Mouse (Mus musculus): ENCODE measurements around the gene H2afx. TPM values are rescaled to one million over a fixed set of nuclear protein-coding genes. Genes with fewer than 3 reads are reported as not detected.
A peak's percentile ranks its signal among the peaks of the same experiment; 100 is the strongest.
"Not testable (repeated sequence)": the region's sequence is repeated elsewhere in the genome, so short reads cannot be mapped to it uniquely, and the experiment has no call there.

H2afx gene
- polyA plus RNA-seq, 1 experiment, result not detected

- Histone ChIP-seq H3K4me1 (ENCODE audit: control insufficient read depth, insufficient read depth, low read length) (no peaks in the 10 kb centered on the region), H3K4me3 (ENCODE audit: insufficient read depth, low read depth, low read length) (no peak overlapping the region), H3K27ac (ENCODE audit: insufficient read depth, low read depth, low read length) (no peak overlapping the region)
- no peak for TF ChIP-seq CTCF (IDR thresholded peaks at IDR 0.05; ENCODE audit: insufficient read depth, low read depth, low read length)
- TF ChIP-seq POLR2A (IDR thresholded peaks at IDR 0.05; ENCODE audit: insufficient read depth, low read depth, low read length), result no peak
- 65% methylated on average over 3 of the region's 3 CpGs for WGBS
Measured at GRCm38 (mm10) chr9:44364480-44364879, 30.0 kb downstream of the H2afx start.

DNA sequence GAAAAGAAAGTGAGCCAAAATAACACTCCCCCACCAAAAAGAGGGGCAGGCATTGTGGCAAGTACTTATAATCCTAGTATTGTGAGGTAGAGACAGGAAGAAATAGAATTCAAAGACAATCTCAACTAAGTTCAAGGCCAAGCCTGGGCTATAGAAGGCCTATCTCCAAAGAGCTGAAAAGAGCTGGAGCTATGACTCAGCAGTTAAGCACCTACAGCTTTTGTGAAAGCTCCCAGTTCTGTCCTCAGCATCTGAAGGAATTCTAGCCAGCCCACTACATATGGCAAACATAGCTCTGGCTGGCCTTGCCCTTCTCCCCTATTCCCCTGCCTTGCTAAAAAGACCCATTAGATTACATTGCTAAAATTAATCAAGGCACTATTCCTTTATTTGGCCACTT, 38.9 kb downstream of the H2afx start:
- Histone ChIP-seq H3K4me3 (ENCODE audit: insufficient read depth, low read depth, low read length) (no peak overlapping the region), H3K4me1 (ENCODE audit: control insufficient read depth, insufficient read depth, low read length) (no peaks in the 10 kb centered on the region), H3K27ac (ENCODE audit: insufficient read depth, low read depth, low read length) (no peak overlapping the region)
- no peak for TF ChIP-seq POLR2A (IDR thresholded peaks at IDR 0.05; ENCODE audit: insufficient read depth, low read depth, low read length)
- no peak for TF ChIP-seq CTCF (IDR thresholded peaks at IDR 0.05; ENCODE audit: insufficient read depth, low read depth, low read length)

DNA sequence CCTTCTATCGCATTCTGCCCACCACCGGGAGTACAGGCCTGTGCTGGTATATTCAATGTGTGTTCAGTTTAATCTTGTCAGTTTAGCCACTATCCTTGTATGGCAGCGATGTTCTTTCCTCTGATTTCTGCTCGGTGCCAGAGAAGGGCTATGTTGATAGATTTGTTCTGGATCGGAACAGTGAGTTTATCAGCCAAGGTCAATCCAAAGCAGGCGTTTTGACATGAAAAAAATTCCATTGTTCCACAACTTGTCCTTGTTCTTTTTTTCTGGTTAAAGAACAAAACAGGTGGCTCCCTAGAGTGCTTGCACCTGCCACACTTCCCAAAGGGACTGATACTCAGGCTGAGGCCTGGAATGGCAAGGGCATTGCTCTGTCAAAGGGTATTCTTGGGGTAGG, 41.6 kb downstream of the H2afx start:
- 88% methylated on average over 6 of the region's 6 CpGs for WGBS

DNA sequence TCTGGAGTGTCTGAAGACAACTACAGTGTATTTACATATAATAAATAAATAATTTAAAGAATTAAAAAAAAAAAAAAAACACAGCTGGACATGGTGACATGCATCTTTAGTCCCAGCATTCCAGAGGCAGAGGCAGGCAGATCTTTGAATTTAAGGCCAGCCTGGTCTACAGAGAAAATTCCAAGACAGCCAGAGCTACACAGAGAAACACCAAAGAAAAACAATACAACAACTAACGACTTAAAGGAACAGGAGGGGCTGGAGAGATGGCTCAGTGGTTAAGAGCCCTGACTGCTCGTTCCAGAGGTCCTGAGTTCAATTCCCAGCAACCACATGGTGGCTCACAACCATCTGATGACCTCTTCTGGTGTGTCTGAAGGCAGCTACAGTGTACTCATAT, 42.8 kb downstream of the H2afx start:
- H3K4me3 ChIP-seq (ENCODE audit: insufficient read depth, low read depth, low read length); H3K27ac ChIP-seq (ENCODE audit: insufficient read depth, low read depth, low read length): not testable (repeated sequence)
- peaks cover 15% of the 10 kb centered on the region for H3K4me1 ChIP-seq (ENCODE audit: control insufficient read depth, insufficient read depth, low read length)
- 77% methylated on average over 2 of the region's 2 CpGs for WGBS

More for the DNA sequence above, 41.6 kb downstream of the H2afx start:
- no peak for TF ChIP-seq POLR2A (IDR thresholded peaks at IDR 0.05; ENCODE audit: insufficient read depth, low read depth, low read length)
- TF ChIP-seq CTCF (IDR thresholded peaks at IDR 0.05; ENCODE audit: insufficient read depth, low read depth, low read length), result no peak
- H3K27ac ChIP-seq (ENCODE audit: insufficient read depth, low read depth, low read length), result no peak overlapping the region
- no peak overlapping the region for H3K4me3 ChIP-seq (ENCODE audit: insufficient read depth, low read depth, low read length)
- H3K4me1 ChIP-seq (ENCODE audit: control insufficient read depth, insufficient read depth, low read length), result peaks cover 10% of the 10 kb centered on the region

- TF ChIP-seq CTCF (IDR thresholded peaks at IDR 0.05; ENCODE audit: insufficient read depth, low read depth, low read length), result no peak
- 87% methylated on average over 5 of the region's 5 CpGs for WGBS
- Histone ChIP-seq H3K4me1 (ENCODE audit: control insufficient read depth, insufficient read depth, low read length) (peaks cover 15% of the 10 kb centered on the region), H3K27ac (ENCODE audit: insufficient read depth, low read depth, low read length) (no peak overlapping the region), H3K4me3 (ENCODE audit: insufficient read depth, low read depth, low read length) (no peak overlapping the region)
Measured at GRCm38 (mm10) chr9:44378153-44378730, 43.7 kb downstream of the H2afx start.

DNA sequence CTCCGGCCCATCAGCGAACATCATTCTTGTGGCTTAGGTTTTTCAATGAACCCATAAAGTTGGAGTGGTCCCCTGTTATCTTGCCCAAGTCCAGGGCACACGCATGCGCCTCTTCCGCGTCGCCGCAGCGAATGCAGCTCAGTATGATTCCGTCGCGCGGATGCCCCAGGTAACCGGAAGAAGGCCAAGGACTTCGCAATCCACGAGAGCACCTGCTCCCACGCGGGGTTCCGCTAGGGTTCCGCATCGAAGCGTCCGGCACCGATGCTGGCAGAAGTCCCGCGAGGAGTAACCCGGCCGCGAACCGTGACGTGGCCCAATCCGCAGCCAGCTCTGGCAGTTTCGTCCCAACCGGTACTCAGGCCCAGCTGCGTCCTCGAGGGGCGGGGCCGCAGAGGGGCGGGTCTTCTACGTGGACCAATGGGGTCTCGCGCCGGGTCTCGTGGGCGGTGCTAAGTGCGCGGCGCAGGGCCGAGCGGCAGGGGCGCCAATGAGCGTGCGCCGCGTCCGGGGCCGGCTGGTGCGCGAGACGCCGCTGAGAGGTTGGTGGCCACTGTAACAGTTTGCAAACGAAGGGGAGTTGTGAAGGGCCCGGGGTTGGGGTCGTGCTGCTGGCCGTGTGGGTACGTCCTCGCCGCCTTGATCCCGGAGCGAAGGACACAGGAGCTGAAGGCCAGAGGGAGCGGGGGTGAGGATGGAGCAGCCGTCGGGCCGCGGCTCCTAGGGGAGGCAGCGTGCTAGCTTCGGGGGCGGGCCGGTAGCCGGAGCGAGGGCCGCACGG, 44.8 kb downstream of the H2afx start, which contains the start of gene Hyou1:
Hyou1 (plus strand) TSS at position 437 of the 781 bp plus-strand sequence.
- Histone ChIP-seq H3K27ac (ENCODE audit: insufficient read depth, low read depth, low read length) (peak within 1 kb of the TSS; percentile 44), H3K4me3 (ENCODE audit: insufficient read depth, low read depth, low read length) (peak within 1 kb of the TSS; percentile 86), H3K4me1 (ENCODE audit: control insufficient read depth, insufficient read depth, low read length) (peaks cover 15% of the 10 kb centered on the region)
- WGBS, result under 1% methylated on average over 83 of the region's 83 CpGs
- TF ChIP-seq POLR2A (IDR thresholded peaks at IDR 0.05; ENCODE audit: insufficient read depth, low read depth, low read length), result peak; percentile 75
- 0 out of 2 replicates have a peak, but pooled peaks have one; percentile 5 for TF ChIP-seq CTCF (IDR thresholded peaks at IDR 0.05; ENCODE audit: insufficient read depth, low read depth, low read length)

GRCm38 (mm10) chr9:44379862-44380261, 45.4 kb downstream of the H2afx start:
- H3K4me3 ChIP-seq (ENCODE audit: insufficient read depth, low read depth, low read length), result peak overlapping the region; percentile 86
- 5% methylated on average over 15 of the region's 15 CpGs for WGBS
- TF ChIP-seq POLR2A (IDR thresholded peaks at IDR 0.05; ENCODE audit: insufficient read depth, low read depth, low read length) (no peak), CTCF (IDR thresholded peaks at IDR 0.05; ENCODE audit: insufficient read depth, low read depth, low read length) (no peak)

GRCm38 (mm10) chr9:44384596-44384995, 50.1 kb downstream of the H2afx start:
- Histone ChIP-seq H3K27ac (ENCODE audit: insufficient read depth, low read depth, low read length) (no peak overlapping the region), H3K4me3 (ENCODE audit: insufficient read depth, low read depth, low read length) (no peak overlapping the region), H3K4me1 (ENCODE audit: control insufficient read depth, insufficient read depth, low read length) (peaks cover 15% of the 10 kb centered on the region)
- TF ChIP-seq POLR2A (IDR thresholded peaks at IDR 0.05; ENCODE audit: insufficient read depth, low read depth, low read length) (no peak), CTCF (IDR thresholded peaks at IDR 0.05; ENCODE audit: insufficient read depth, low read depth, low read length) (no peak)
- WGBS, result 92% methylated on average over 13 of the region's 13 CpGs

More at GRCm38 (mm10) chr9:44379862-44380261, 45.4 kb downstream of the H2afx start:
- peaks cover 15% of the 10 kb centered on the region for H3K4me1 ChIP-seq (ENCODE audit: control insufficient read depth, insufficient read depth, low read length)
- H3K27ac ChIP-seq (ENCODE audit: insufficient read depth, low read depth, low read length), result no peak overlapping the region

Other genes starting within 250 kb of the H2afx start
- gene Mfrp, start 233.0 kb upstream of the H2afx start, polyA plus RNA-seq (2012; ENCODE audit: insufficient read depth, insufficient read length, low replicate concordance, missing spikeins), result not detected in 2 replicates
- not detected in 2 replicates for gene C1qtnf5, start 227.4 kb upstream of the H2afx start, polyA plus RNA-seq (2012; ENCODE audit: insufficient read depth, insufficient read length, low replicate concordance, missing spikeins)
- not detected in 2 replicates for gene Gm49380, start 221.2 kb upstream of the H2afx start, polyA plus RNA-seq (2012; ENCODE audit: insufficient read depth, insufficient read length, low replicate concordance, missing spikeins)
- gene Rnf26, start 221.2 kb upstream of the H2afx start, polyA plus RNA-seq (2012; ENCODE audit: insufficient read depth, insufficient read length, low replicate concordance, missing spikeins), result 257 TPM in 1 of 2 replicates, not detected in the other
- not detected in 2 replicates for gene Mcam, start 200.2 kb upstream of the H2afx start, polyA plus RNA-seq (2012; ENCODE audit: insufficient read depth, insufficient read length, low replicate concordance, missing spikeins)
- 80.7 and 279 TPM in 2 replicates for gene Cbl, start 100.6 kb upstream of the H2afx start, polyA plus RNA-seq (2012; ENCODE audit: insufficient read depth, insufficient read length, low replicate concordance, missing spikeins)
- not detected in 2 replicates for gene Ccdc153, start 94.0 kb upstream of the H2afx start, polyA plus RNA-seq (2012; ENCODE audit: insufficient read depth, insufficient read length, low replicate concordance, missing spikeins)
- not detected in 2 replicates for gene Pdzd3, start 83.2 kb upstream of the H2afx start, polyA plus RNA-seq (2012; ENCODE audit: insufficient read depth, insufficient read length, low replicate concordance, missing spikeins)
- not detected in 2 replicates for gene Nlrx1, start 66.1 kb upstream of the H2afx start, polyA plus RNA-seq (2012; ENCODE audit: insufficient read depth, insufficient read length, low replicate concordance, missing spikeins)
- not detected in 2 replicates for gene Abcg4, start 46.1 kb upstream of the H2afx start, polyA plus RNA-seq (2012; ENCODE audit: insufficient read depth, insufficient read length, low replicate concordance, missing spikeins)
- gene Hinfp, start 29.0 kb upstream of the H2afx start, polyA plus RNA-seq (2012; ENCODE audit: insufficient read depth, insufficient read length, low replicate concordance, missing spikeins), result not detected in 2 replicates
- gene C2cd2l, start 14.4 kb upstream of the H2afx start, polyA plus RNA-seq (2012; ENCODE audit: insufficient read depth, insufficient read length, low replicate concordance, missing spikeins), result not detected in 2 replicates
- 150 TPM in 1 of 2 replicates, not detected in the other for gene Dpagt1, start 8.7 kb upstream of the H2afx start, polyA plus RNA-seq (2012; ENCODE audit: insufficient read depth, insufficient read length, low replicate concordance, missing spikeins)
- gene Hmbs, start 9.5 kb downstream of the H2afx start, polyA plus RNA-seq (2012; ENCODE audit: insufficient read depth, insufficient read length, low replicate concordance, missing spikeins), result not detected in 2 replicates
- gene Vps11, start 27.0 kb downstream of the H2afx start, polyA plus RNA-seq (2012; ENCODE audit: insufficient read depth, insufficient read length, low replicate concordance, missing spikeins), result not detected in 2 replicates
- gene Hyou1, start 44.8 kb downstream of the H2afx start, polyA plus RNA-seq (2012; ENCODE audit: insufficient read depth, insufficient read length, low replicate concordance, missing spikeins), result not detected in 2 replicates
- not detected in 2 replicates for gene Slc37a4, start 62.2 kb downstream of the H2afx start, polyA plus RNA-seq (2012; ENCODE audit: insufficient read depth, insufficient read length, low replicate concordance, missing spikeins)
- 1,193 TPM in 1 of 2 replicates, not detected in the other for gene Rps25, start 72.4 kb downstream of the H2afx start, polyA plus RNA-seq (2012; ENCODE audit: insufficient read depth, insufficient read length, low replicate concordance, missing spikeins)
- gene Trappc4, start 72.9 kb downstream of the H2afx start, polyA plus RNA-seq (2012; ENCODE audit: insufficient read depth, insufficient read length, low replicate concordance, missing spikeins), result not detected in 2 replicates
- not detected in 2 replicates for gene Ccdc84, start 83.9 kb downstream of the H2afx start, polyA plus RNA-seq (2012; ENCODE audit: insufficient read depth, insufficient read length, low replicate concordance, missing spikeins)
- gene Foxr1, start 106.4 kb downstream of the H2afx start, polyA plus RNA-seq (2012; ENCODE audit: insufficient read depth, insufficient read length, low replicate concordance, missing spikeins), result not detected in 2 replicates
- gene Upk2, start 120.3 kb downstream of the H2afx start, polyA plus RNA-seq (2012; ENCODE audit: insufficient read depth, insufficient read length, low replicate concordance, missing spikeins), result not detected in 2 replicates
- not detected in 2 replicates for gene Bcl9l, start 148.1 kb downstream of the H2afx start, polyA plus RNA-seq (2012; ENCODE audit: insufficient read depth, insufficient read length, low replicate concordance, missing spikeins)
- not detected in 2 replicates for gene Cxcr5, start 227.2 kb downstream of the H2afx start, polyA plus RNA-seq (2012; ENCODE audit: insufficient read depth, insufficient read length, low replicate concordance, missing spikeins)

Data from olfactory bulb, adult 2 months (tissue).